In genomic region chr10:116288130-116288529, GRCm38 (mm10) we compare ENCODE assay signal across 11 mouse cellular contexts. TPM values are rescaled to one million over a fixed set of nuclear protein-coding genes. Genes with fewer than 3 reads are reported as not detected.
DNase-seq lines count a peak whose midpoint lies in the region; ATAC-seq and TF ChIP-seq lines count a peak whose summit lies in the region.
"Had no signal": no experiment of that assay in that cellular context is flagged by ENCODE, and none has a peak within 500 bp of the region (broad histone marks: within the 10 kb centered on the region; RNA-seq: fewer than 3 reads in every experiment).

No protein-coding gene starts in this region.

- DNase-seq in thymus, postnatal 4 days = peak; percentile 8
- no peak for DNase-seq in thymus, adult 18-20 months
- no peak for DNase-seq in heart, postnatal 0 days (ENCODE audit: low spot score)
- DNase-seq in liver, embryonic 11.5 days (ENCODE audit: low spot score) = no peak
- peak; percentile 27 for DNase-seq in yolk sac, embryonic 10.5 days (ENCODE audit: low spot score)
- DNase-seq in ovary, adult 18-20 months (ENCODE audit: low spot score) = no peak
- no peak for DNase-seq in embryonic facial prominence, embryonic 10.5 days (ENCODE audit: low spot score)
- DNase-seq: cerebellum, adult 8-10 months had no signal

- H3K27me3 ChIP-seq in heart, postnatal 0 days (ENCODE audit: control insufficient read depth, insufficient read depth, low read length) = 0 out of 2 replicates have a peak, but pooled peaks cover 3% of the 10 kb centered on the region
- H3K27me3 ChIP-seq in liver, embryonic 11.5 days (replicated peaks; ENCODE audit: control insufficient read depth, insufficient read depth, low read length) = peaks cover 5% of the 10 kb centered on the region; the same call in 1 of the 2 replicates
- H3K27me3 ChIP-seq in embryonic facial prominence, embryonic 10.5 days (replicated peaks; ENCODE audit: low read depth, poor library complexity, severe bottlenecking) = no peaks in the 10 kb centered on the region

- H3K9me3 ChIP-seq in heart, postnatal 0 days (replicated peaks; ENCODE audit: control insufficient read depth, low read length) = no peaks in the 10 kb centered on the region
- H3K9me3 ChIP-seq in liver, embryonic 11.5 days (ENCODE audit: control insufficient read depth, low read length) = no peaks in the 10 kb centered on the region
- H3K9me3 ChIP-seq in embryonic facial prominence, embryonic 10.5 days = no peaks in the 10 kb centered on the region
- H3K9me3 ChIP-seq: limb, embryonic 12.5 days had no signal

- H3K4me3 ChIP-seq in heart, postnatal 0 days (ENCODE audit: low read depth, low read length) = no peak overlapping the region
- no peak overlapping the region for H3K4me3 ChIP-seq in liver, embryonic 11.5 days (ENCODE audit: low read depth, low read length)
- no peak overlapping the region for H3K4me3 ChIP-seq in embryonic facial prominence, embryonic 10.5 days
- H3K4me3 ChIP-seq: limb, embryonic 12.5 days had no signal

- 28% methylated on average over 9 of the region's 9 CpGs for WGBS in heart, postnatal 0 days
- WGBS in liver, embryonic 11.5 days = 16% methylated on average over 9 of the region's 9 CpGs
- WGBS in embryonic facial prominence, embryonic 10.5 days = 63% methylated on average over 9 of the region's 9 CpGs

- no peak for TF ChIP-seq EP300 in heart, postnatal 0 days (IDR thresholded peaks at IDR 0.05; ENCODE audit: low read depth)

- H3K27ac ChIP-seq in heart, postnatal 0 days (ENCODE audit: low read depth) = peak overlapping the region; percentile 52
- H3K27ac ChIP-seq in liver, embryonic 11.5 days (ENCODE audit: low read depth, low read length) = no peak overlapping the region
- no peak overlapping the region for H3K27ac ChIP-seq in embryonic facial prominence, embryonic 10.5 days (replicated peaks)
- H3K27ac ChIP-seq: limb, embryonic 12.5 days had no signal

- H3K9ac ChIP-seq in heart, postnatal 0 days (replicated peaks; ENCODE audit: low read depth, low read length) = no peak overlapping the region
- H3K9ac ChIP-seq in liver, embryonic 11.5 days (ENCODE audit: low read depth, low read length) = no peak overlapping the region
- H3K9ac ChIP-seq: limb, embryonic 12.5 days had no signal

- H3K4me1 ChIP-seq in heart, postnatal 0 days (ENCODE audit: control insufficient read depth, insufficient read depth) = 0 out of 2 replicates have a peak, but pooled peaks cover 8% of the 10 kb centered on the region
- H3K4me1 ChIP-seq in liver, embryonic 11.5 days (replicated peaks; ENCODE audit: control insufficient read depth, insufficient read depth, low read length) = no peaks in the 10 kb centered on the region
- H3K4me1 ChIP-seq in embryonic facial prominence, embryonic 10.5 days = no peaks in the 10 kb centered on the region
- H3K4me1 ChIP-seq: limb, embryonic 12.5 days had no signal

- no peaks in the 10 kb centered on the region for H3K36me3 ChIP-seq in heart, postnatal 0 days (replicated peaks; ENCODE audit: control insufficient read depth, insufficient read depth, low read length)
- no peaks in the 10 kb centered on the region for H3K36me3 ChIP-seq in liver, embryonic 11.5 days (ENCODE audit: control insufficient read depth, insufficient read depth, low read length)
- H3K36me3 ChIP-seq in embryonic facial prominence, embryonic 10.5 days (replicated peaks) = no peaks in the 10 kb centered on the region
- H3K36me3 ChIP-seq: limb, embryonic 12.5 days had no signal

- no peak for TF ChIP-seq CTCF in heart, postnatal 0 days (IDR thresholded peaks at IDR 0.05; ENCODE audit: low read depth)

- ATAC-seq in heart, postnatal 0 days (ENCODE audit: insufficient read depth, low read depth) = peak; percentile 53
- peak; percentile 77 for ATAC-seq in liver, embryonic 11.5 days (replicated peaks; ENCODE audit: low FRiP score)
- ATAC-seq in erythroblast, adult 5-6 weeks (replicated peaks; ENCODE audit: low FRiP score, poor library complexity, severe bottlenecking) = no peak
- ATAC-seq: hindbrain, embryonic 16.5 days had no signal

- H3K4me2 ChIP-seq in heart, postnatal 0 days (ENCODE audit: low read depth, low read length) = no peak overlapping the region
- H3K4me2 ChIP-seq in liver, embryonic 11.5 days = no peak overlapping the region
- H3K4me2 ChIP-seq: limb, embryonic 12.5 days had no signal

RNA-seq across cellular contexts. Expression of gene Ptprb, which starts 12.8 kb away (rescaled TPM):
- 22.3 and 24.5 TPM in 2 replicates for total RNA-seq in heart, postnatal 0 days (2014; rRNA removed; ENCODE audit: low replicate concordance)
- 6.2 and 6.9 TPM in 2 replicates for polyA plus RNA-seq in heart, postnatal 0 days (2015; fragmentation: Nextera tagmentation; extraction: Ambion mirVana)
- polyA plus RNA-seq in liver, embryonic 11.5 days (2014; fragmentation: Nextera tagmentation; extraction: Ambion mirVana) = 2.2 and 2.7 TPM in 2 replicates
- 1.9 and 2.0 TPM in 2 replicates for polyA plus RNA-seq in embryonic facial prominence, embryonic 10.5 days (2016; fragmentation: Nextera tagmentation; extraction: Ambion mirVana)
- not detected in 2 replicates for total RNA-seq in erythroblast, adult 5-6 weeks (2015; ENCODE audit: low replicate concordance)
- total RNA-seq in erythroblast, adult 5-6 weeks (2017; ENCODE audit: low replicate concordance) = not detected in 2 replicates

Comparison
In these comparisons a context has a peak if more than half of its experiments do, and no peak if none do; other contexts are left out.
1. DNase-seq: peak in thymus, postnatal 4 days (single experiment) and yolk sac, embryonic 10.5 days (single experiment); none in thymus, adult 18-20 months (0 of 2), heart, postnatal 0 days (single experiment), liver, embryonic 11.5 days (single experiment), ovary, adult 18-20 months (single experiment) and embryonic facial prominence, embryonic 10.5 days (single experiment).